Mouse (Mus musculus) thymus, postnatal 14 days (tissue): Measurements from ENCODE around the gene Sac3d1.

Experiments
- DNase-seq: peaks from one replicate; pipeline ENCODE4 v3.0.0; 2021

Sac3d1 gene

GRCm38 (mm10) chr19:6118677-6119185 is 281 bp upstream of the Sac3d1 start:
- DNase-seq, result peak; percentile 31

GRCm38 (mm10) chr19:6117346-6117985 is 984 bp downstream of the Sac3d1 start:
- DNase-seq, result peak; percentile 51

DNA sequence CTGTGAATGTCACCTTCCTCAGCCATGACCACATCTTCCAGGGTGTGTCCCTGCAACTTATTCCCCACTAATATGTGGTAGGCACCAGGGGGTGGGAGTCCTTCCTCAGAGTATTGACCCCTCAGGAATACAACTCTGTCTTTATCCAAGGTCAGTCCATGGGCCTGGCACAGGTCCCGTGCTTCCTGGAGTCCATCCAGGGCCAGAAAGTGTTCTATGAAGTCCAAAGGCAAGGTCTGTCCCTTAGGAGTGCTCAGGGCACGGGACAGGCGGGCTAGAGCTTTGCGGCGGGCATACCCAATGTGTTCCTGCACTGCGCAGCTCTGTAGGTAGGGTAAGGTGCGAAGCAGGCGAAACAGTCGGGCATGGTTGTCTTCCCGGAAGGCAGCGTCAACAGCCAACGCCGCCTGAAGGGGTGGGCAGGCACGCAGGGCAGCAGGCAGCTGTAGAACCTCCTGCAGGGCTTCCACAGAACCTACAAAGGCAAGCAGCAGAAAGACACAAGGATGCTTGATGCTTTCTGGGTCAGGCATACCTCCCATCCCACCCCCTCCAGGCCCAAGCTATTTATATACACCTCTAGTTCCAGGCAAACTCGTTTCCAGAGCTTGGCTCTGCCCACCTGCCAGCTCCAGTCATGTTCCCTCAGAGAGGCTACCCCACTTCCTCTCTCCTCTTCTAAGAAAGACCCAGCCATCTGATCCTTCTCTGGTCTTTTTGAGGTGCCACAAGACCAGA is 2.2 kb downstream of the Sac3d1 start:
- no peak for DNase-seq

GRCm38 (mm10) chr19:6113116-6113515 is 5.3 kb downstream of the Sac3d1 start:
- no peak for DNase-seq

DNA sequence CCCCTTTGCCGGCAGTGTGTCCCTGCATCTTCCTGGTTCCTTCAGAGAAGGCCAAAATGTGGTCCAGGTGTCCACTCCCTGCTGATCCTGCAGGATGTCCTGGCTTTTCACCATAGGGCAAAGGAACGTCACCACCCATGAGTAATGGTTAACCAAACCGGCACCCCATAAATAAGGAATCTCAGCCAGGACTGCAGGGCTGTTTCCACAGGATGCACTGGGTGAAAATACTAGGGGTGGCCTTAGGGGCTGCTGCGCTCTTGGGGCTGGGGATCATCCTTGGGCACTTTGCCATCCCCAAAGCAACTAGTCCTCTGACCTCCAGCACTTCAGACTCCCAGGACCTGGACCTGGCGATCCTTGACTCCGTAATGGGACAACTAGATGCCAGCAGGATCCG is 12.9 kb downstream of the Sac3d1 start, which contains the start of gene Naaladl1:
TSS of gene Naaladl1 (plus strand) at position 197 of the 400 bp plus-strand sequence.
- DNase-seq, result no peak

GRCm38 (mm10) chr19:6104476-6104875 is 14.0 kb downstream of the Sac3d1 start:
- no peak for DNase-seq

DNA sequence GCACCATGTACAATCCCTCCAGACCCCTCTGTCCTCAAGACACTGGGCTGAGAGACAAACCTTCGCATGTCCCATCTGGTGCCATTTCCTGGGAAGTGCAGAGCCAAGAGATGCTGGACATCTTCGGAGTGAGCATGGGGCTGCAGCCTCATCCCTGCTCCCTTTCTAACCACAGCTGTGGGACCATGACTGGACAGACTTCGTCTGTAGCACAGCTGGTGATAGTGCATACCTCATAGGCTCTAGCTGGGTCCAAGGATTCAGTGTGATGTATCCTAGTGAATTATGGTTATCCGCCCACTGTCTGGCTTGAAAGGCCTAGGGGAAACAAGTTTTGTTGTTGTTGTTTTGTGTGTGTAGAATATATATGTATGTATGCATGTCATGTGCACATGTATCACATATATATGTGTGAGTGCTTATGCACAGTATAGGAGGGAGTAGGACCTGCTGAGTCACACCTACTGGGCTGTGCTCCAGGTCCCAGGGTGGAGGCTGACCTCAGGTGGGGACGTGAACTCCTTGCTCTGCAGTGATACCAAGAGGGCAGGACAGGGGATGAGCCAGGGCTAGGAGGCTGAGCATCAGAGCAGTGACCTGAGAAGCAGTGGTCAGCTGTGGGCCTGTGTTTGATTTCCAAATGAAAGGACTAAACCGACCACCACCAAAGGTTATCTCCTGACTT is 16.1 kb downstream of the Sac3d1 start:
- DNase-seq, result no peak

DNA sequence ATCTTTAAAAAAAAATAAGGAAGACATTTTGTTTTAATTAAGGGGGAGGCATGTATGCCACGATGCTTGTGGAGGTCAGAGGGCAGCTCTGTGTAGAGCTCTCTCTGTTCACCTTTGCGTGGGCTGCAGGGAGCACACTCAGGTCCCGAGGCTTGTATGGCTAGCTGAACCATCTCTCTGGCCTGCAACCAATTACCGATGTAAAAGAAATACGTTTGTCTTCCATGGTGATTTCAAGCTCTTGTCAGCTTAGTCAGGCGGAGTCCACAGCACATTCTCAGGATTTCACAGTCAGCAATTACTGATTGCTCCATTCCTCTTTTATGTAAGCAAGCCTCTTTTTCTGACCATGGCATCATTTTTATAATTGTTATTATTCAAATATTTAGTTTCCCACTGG is 17.3 kb downstream of the Sac3d1 start:
- DNase-seq, result no peak

DNA sequence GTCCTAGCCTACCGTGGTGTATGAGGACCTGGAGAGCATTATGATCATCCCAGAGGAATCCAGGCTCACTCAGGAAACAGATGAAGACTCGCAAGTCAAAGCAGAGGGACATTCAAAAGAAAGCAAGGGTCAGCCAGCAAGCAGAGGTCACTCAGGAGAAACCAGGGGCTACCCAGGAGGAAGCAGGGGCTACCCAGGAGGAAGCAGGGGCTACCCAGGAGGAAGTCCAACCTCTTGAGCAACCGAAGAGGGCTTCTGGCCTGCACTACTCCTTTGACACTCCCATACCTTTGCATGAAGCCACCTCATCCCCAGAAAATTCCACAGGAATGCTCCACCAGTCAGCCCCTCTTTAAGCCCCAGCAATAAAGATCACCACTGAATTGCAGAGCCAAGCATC is 20.6 kb downstream of the Sac3d1 start:
- no peak for DNase-seq

DNA sequence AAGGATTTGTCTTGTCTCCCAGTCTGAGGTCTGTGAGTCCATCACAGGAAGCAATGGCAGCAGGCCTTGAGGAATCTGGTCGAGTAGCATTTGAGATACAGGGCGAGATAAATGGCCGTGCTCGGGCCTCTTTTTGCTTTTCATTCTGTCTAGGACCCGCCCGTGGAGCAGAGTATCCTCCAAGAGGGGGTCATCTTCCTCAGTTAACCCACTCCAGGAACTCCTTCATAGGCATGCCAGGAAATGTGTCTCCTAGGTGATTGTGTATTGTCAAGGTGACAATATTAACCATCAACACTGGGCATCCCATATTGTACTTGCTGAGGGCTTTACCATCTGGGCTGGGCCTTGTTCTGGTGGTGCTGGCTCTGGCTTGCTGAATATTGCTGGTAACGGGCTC is 24.3 kb downstream of the Sac3d1 start, which contains the start of gene AC131692.1:
TSS of gene AC131692.1 (plus strand) at position 301 of the 400 bp plus-strand sequence.
- no peak for DNase-seq

DNA sequence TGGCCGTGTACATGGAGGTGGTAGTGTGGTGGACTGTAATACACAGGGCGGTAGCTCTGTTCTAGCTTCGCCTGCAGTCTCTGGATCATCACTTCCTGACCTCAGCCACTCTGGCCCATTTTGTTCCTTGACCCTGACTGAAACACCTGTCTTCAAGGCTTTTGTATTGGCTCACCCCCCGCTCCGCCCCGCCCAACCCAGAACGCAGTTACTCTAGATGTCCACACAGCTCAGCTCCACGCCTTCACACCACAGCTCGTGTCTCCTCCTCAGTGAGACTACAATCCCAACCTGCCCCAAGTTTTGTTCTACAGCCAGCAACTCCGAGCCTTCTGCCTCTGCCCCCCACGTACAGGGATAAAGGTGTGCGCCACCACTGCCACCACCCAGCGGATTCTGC is 29.6 kb downstream of the Sac3d1 start:
- no peak for DNase-seq

- DNase-seq, result peak; percentile 68
Observed at GRCm38 (mm10) chr19:6085417-6085879, 33.0 kb downstream of the Sac3d1 start.

DNA sequence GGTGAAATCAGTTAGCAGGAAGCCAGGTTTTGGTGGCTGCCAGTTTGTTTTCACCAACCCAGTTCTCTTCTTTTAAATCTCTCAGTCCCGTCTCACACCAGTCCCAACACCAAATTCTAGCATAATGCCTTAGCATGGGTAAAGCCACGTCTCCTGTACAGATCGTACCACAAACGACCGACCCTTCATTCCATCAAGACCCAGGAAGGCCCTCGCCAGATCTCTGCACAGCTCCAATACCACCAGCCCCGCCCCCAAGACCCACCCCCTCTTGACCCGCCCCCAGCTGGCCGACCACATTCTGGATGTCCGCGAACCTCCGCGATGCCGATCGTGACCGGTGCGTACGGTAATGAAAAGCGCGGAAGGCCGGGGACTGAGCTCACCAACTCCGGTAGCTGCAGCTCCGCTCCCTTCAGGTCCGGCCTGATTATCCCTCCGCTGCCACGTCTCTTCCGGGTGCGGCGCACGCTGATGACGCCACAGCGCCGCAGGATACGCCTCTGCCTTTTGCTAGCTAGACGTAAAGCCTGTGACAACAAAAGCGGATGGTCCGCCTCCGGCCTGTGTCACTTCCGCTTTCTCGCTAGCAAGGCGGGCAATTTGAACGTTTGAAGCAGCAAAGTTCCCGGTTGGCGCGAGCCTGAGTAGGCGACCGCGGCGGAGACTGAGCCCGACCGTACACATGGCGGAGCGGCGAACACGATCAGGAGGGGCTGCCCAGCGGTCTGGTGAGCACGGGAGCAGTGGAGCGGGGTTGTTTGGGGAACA is 33.8 kb downstream of the Sac3d1 start, which contains the start of the genes Zfpl1 and Cdca5:
TSS of gene Zfpl1 (minus strand) at position 479 of the 771 bp plus-strand sequence.
TSS of gene Cdca5 (plus strand) at position 506 of the 771 bp plus-strand sequence.
- peak; percentile 96 for DNase-seq

DNA sequence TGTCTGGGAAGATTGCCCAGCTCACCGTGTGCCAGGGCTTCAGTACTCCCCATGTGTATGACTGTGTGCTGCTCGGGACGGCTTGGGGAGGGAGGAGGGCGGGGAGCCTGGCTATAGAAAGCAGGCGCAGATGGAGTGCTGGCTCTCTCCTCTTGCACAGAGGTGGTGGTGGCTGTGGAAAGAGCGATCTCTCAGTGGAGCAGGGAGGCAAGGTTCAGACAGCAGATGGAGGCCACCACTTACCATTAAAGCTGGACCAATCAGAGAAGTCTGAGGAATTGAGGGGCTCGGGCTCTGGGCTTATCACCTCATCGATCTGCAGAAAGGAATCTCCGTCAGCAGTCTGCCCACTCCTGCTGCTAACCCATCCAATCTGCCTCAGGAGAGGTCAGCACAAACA is 36.3 kb downstream of the Sac3d1 start, which contains the start of gene Gm28374:
TSS of gene Gm28374 (minus strand) at position 101 of the 400 bp plus-strand sequence.
- no peak for DNase-seq

DNA sequence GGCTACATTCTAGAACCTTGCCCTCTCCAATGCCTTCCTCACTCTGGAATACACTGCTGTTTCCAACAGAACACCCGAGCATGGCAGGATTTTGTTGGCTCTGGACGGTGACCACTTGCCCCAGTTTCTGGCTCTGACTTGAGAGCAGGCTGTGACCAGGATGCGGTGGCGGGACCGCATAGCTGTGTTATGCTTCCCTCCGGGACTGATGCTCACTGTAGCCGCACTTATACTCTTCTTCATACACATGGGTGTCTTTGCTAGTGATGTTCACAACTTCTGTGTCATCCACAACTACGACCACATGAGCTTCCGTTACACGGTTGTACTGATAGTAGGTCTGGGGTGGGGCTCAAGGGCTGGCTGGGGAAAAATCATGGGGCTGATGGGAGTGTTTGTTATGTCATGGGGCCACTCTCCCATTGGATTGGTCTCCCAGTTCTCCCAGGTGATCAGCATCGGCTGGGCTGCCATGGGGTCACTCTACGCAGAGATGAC is 38.4 kb downstream of the Sac3d1 start, which contains the start of gene Tmem262:
TSS of gene Tmem262 (plus strand) at position 51 of the 498 bp plus-strand sequence.
- DNase-seq, result no peak

GRCm38 (mm10) chr19:6076564-6077393 is 41.7 kb downstream of the Sac3d1 start, which contains the start of gene Vps51:
Gene Vps51 (minus strand): TSS chr19:6077231.
- DNase-seq, result peak; percentile 89

- DNase-seq, result no peak
Observed at GRCm38 (mm10) chr19:6073889-6074288, 44.6 kb downstream of the Sac3d1 start.

DNA sequence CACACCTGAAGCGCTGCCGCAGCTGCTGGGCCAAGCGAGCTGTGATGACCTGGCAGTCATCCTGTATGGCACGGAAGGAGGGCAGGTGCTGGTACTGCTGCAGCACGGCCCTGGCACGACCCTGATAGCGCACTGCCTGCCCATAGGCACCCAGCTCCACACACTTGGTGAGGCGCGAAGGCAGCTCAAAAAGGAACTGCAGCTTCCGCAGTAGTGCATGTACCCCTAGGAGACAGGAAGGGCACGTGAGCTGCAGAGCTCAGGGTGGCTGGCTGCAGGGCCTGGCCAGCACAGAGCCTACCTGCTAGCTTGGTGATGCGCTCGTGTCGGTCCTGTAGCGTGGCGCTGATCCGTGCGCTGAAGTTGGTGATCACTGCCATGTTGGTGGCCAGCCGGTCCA is 47.2 kb downstream of the Sac3d1 start:
- DNase-seq, result no peak

DNA sequence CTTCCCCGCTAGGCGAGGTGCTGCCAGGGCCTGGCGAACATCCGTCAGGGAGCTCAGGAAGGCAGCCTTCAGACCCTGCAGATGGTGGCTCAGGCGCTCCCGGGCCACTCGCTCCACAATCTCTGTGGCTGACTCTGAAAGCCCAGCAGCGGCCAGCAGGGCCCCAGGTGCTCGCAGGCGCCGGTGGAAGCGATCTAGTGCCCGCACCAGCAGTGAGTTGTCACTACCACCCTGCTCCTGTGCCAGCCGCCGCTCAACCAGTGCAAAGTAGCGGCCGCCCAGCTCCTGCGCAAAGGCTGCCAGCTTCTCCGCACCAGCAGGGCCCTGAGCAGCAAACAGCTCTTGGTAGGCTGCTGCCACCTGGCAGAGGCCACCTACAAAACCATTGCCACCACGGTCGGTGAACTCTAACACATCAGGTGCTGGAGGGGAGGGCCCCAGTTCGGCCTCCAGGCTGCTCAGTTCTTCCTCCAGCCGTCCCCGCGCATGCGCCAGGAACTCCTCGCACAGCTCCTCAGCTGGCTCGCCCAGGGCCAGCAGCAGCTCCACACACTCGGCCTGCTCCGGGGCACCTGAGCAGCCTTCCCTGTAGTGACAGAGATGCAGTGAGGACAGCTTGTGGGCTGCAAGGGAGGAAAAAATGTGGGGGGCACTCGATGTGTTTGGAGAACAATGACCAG is 47.7 kb downstream of the Sac3d1 start:
- no peak for DNase-seq

- no peak for DNase-seq
Observed at GRCm38 (mm10) chr19:6069851-6070250, 48.6 kb downstream of the Sac3d1 start.
